In the genomic region with DNA sequence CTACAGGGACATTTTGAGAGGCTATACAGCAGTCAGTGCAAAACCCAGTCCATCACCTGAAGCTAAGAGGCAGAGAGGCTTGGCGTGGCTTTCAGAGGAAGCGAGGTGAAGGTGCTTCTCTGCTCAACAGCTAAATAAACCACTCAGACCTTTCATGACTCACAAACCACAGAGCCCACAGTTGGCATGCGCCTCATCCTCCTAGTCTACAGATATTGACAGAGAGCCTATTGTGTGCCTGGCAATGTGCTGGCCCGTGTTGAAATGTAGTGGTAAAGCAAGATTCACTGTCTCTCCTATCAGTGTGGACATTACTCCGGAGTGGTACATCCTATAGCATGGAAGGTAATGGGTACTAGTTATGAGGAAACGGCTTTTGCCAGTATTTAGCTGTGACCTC, we compare ENCODE assay signal across 11 mouse cellular contexts.
DNase-seq lines count a peak whose midpoint lies in the region; ATAC-seq lines count a peak whose summit lies in the region.
"Had no signal": no experiment of that assay in that cellular context is flagged by ENCODE, and none has a peak within 500 bp of the region (broad histone marks: within the 10 kb centered on the region; RNA-seq: fewer than 3 reads in every experiment).

No protein-coding gene starts in this region.

- peak; percentile 84 for DNase-seq in 416B (ENCODE audit: low read depth)
- DNase-seq in Muller cell, postnatal 12 days (ENCODE audit: inconsistent ontology term) = peak; percentile 63
- peak; percentile 33 for DNase-seq in thymus, postnatal 0 days (ENCODE audit: low spot score)
- DNase-seq in gastrocnemius, adult 8-10 months (ENCODE audit: low spot score in 2 of 2) = no peak
- DNase-seq in lung, postnatal 36 days = no peak
- DNase-seq in cerebellum, adult 18-20 months = no peak
- DNase-seq: forebrain, postnatal 0 days; gastrocnemius, postnatal 10 days; kidney, adult 2 months; right cerebral cortex, postnatal 25 days had no signal

- peak; percentile 89 for ATAC-seq in inflammation-experienced regulatory T-cells, adult 6 months
- ATAC-seq: forebrain, postnatal 0 days had no signal

Comparison
In these comparisons a context has a peak if more than half of its experiments do, and no peak if none do; other contexts are left out.
1. DNase-seq: peak in 416B (single experiment), Muller cell, postnatal 12 days (single experiment) and thymus, postnatal 0 days (single experiment); none in gastrocnemius, adult 8-10 months (0 of 2), lung, postnatal 36 days (single experiment) and cerebellum, adult 18-20 months (0 of 2).